Mouse (Mus musculus) kidney, embryonic 14.5 days (tissue): ENCODE measurements around the gene Camk2b. TPM values are rescaled to one million over a fixed set of nuclear protein-coding genes. Genes with fewer than 3 reads are reported as not detected.

ENCODE experiments used
- ATAC-seq: fragments of 200-750 bp; cut with Nextera tagmentation; 2 replicates; pipeline ENCODE4 v1.8.0; 2017; ENCODE audit warnings: moderate number of reproducible peaks, mild to moderate bottlenecking, moderate TSS enrichment, moderate library complexity; ENCODE audit not compliant: low FRiP score, low TSS enrichment
- H3K27ac ChIP-seq: fragments of 300-500 bp; sonication (generic); 2 replicates; pipeline ENCODE4 v1.5.1; 2014; ENCODE audit warnings: low read depth, mild to moderate bottlenecking, low read length, moderate library complexity, mixed read lengths
- H3K27me3 ChIP-seq: fragments of 300-500 bp; sonication (generic); 2 replicates; pipeline ENCODE4 v1.6.1; 2014; ENCODE audit warnings: mild to moderate bottlenecking, low read length; ENCODE audit not compliant: control insufficient read depth, insufficient read depth
- H3K36me3 ChIP-seq: fragments of 300-500 bp; sonication (generic); 2 replicates; pipeline ENCODE4 v1.6.1; 2014; ENCODE audit warnings: low read length, mixed read lengths; ENCODE audit not compliant: control insufficient read depth, insufficient read depth
- H3K4me1 ChIP-seq: fragments of 300-500 bp; sonication (generic); 2 replicates; pipeline ENCODE4 v1.6.1; 2014; ENCODE audit warnings: low read length, mixed read lengths; ENCODE audit not compliant: control insufficient read depth, insufficient read depth
- H3K4me2 ChIP-seq: fragments of 300-500 bp; sonication (generic); replicated peaks from 2 replicates; pipeline ENCODE4 v1.6.1; 2014; ENCODE audit warnings: low read depth, mild to moderate bottlenecking, low read length
- H3K4me3 ChIP-seq: fragments of 300-500 bp; sonication (generic); 2 replicates; pipeline ENCODE4 v1.5.1; 2014; ENCODE audit warnings: mild to moderate bottlenecking, low read length
- H3K9ac ChIP-seq: fragments of 300-500 bp; sonication (generic); 2 replicates; pipeline ENCODE4 v1.6.1; 2014; ENCODE audit warnings: low read depth, mild to moderate bottlenecking, low read length, moderate library complexity
- H3K9me3 ChIP-seq: fragments of 300-500 bp; sonication (generic); 2 replicates; pipeline ENCODE4 v1.6.1; 2016; ENCODE audit warnings: low read length; ENCODE audit not compliant: control insufficient read depth
- WGBS: fragments of 180-500 bp; shearing (Covaris S2); extraction: QIAGEN DNeasy Blood & Tissue Kit; methylation state at CpG from one replicate; pipeline ENCODE4 v1.1.7; 2014; 5-methylcytosine and 5-hydroxymethylcytosine counted together
- polyA plus RNA-seq: library from polyadenylated mRNA; unstranded; fragments of >200 nt; fragmentation: Nextera tagmentation; extraction: Ambion mirVana; gene quantifications from 2 replicates; pipeline ENCODE4 v1.2.1, GENCODE M21; 2014

Gene Camk2b
- polyA plus RNA-seq, 1 experiment from 2014 or later: 4.4 TPM

- no peak for ATAC-seq
Observed at GRCm38 (mm10) chr11:6075618-6076066, 9.5 kb upstream of the Camk2b start.

DNA sequence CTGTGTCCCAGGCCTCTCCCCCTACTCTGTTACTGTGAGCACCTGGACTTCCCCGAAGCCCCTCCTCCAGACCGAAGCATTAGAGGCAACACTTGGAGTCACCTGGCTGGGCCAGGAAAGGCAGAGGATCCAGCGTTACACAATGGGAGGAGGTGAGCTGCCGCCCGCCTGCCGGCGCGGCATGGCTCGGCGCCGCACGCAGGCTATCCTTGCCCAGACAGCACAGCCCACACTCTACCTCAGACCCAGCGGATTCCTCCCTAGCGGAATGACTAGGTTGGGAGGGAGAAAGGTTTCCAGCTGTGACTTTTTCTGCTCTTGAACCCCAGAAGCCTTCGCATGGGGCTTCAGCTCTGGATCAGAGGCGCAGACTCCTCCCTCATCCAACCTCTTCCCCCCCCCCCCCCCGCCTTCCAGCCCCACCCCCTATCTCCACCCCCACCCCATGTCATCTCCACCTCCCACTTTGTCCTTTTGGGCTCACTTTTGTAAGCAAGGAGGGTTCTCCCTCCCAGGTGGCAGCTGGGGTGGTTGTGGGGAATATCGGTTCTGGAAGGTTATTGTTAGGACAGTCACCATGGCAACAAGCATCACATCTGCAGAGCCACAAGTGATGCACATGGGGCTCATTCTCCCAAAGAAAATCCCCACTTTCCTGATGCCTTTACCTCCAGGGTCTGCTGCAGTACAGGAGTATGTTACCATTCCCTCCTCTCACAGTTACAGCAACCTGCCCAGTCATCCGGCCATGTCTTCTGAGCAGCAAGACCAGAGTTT lies 2.2 kb upstream of the Camk2b start:
- H3K9ac ChIP-seq: no peak overlapping the region
- 7% methylated on average over 18 of the region's 19 CpGs for WGBS
- no peaks in the 10 kb centered on the region for H3K9me3 ChIP-seq
- no peak for ATAC-seq
- H3K4me1 ChIP-seq: peaks cover 14% of the 10 kb centered on the region
- H3K4me3 ChIP-seq: peak overlapping the region; percentile 10; the same call in 1 of the 2 replicates
- no peak overlapping the region for H3K27ac ChIP-seq
- H3K27me3 ChIP-seq: peaks cover 56% of the 10 kb centered on the region
- peak overlapping the region; percentile 19; the same call in 1 of the 2 replicates for H3K4me2 ChIP-seq
- H3K36me3 ChIP-seq: no peaks in the 10 kb centered on the region

More at GRCm38 (mm10) chr11:6075618-6076066, 9.5 kb upstream of the Camk2b start:
- Histone ChIP-seq H3K4me1 (no peaks in the 10 kb centered on the region), H3K9me3 (no peaks in the 10 kb centered on the region), H3K36me3 (no peaks in the 10 kb centered on the region), H3K4me2 (no peak overlapping the region), H3K9ac (no peak overlapping the region), H3K27me3 (no peaks in the 10 kb centered on the region), H3K27ac (no peak overlapping the region), H3K4me3 (no peak overlapping the region)
- 78% methylated on average over 8 of the region's 8 CpGs for WGBS

GRCm38 (mm10) chr11:6067160-6067559 lies 998 bp upstream of the Camk2b start:
- 41% methylated on average over 9 of the region's 9 CpGs for WGBS
- no peak overlapping the region for H3K4me2 ChIP-seq
- no peak for ATAC-seq

GRCm38 (mm10) chr11:6065551-6066121 lies 526 bp downstream of the Camk2b start:
- peak overlapping the region; percentile 97 for H3K4me2 ChIP-seq
- H3K36me3 ChIP-seq: no peaks in the 10 kb centered on the region
- peak overlapping the region; percentile 47 for H3K9ac ChIP-seq
- peaks cover 14% of the 10 kb centered on the region for H3K4me1 ChIP-seq
- H3K27me3 ChIP-seq: peaks cover 60% of the 10 kb centered on the region
- peak overlapping the region; percentile 65 for H3K4me3 ChIP-seq
- under 1% methylated on average over 55 of the region's 95 CpGs for WGBS
- no peak overlapping the region for H3K27ac ChIP-seq
- H3K9me3 ChIP-seq: no peaks in the 10 kb centered on the region
- peak; percentile 42; the same call in 1 of the 2 replicates for ATAC-seq

More at GRCm38 (mm10) chr11:6067160-6067559, 998 bp upstream of the Camk2b start:
- Histone ChIP-seq H3K4me1 (peaks cover 14% of the 10 kb centered on the region), H3K4me3 (no peak overlapping the region), H3K9me3 (no peaks in the 10 kb centered on the region), H3K27ac (no peak overlapping the region), H3K36me3 (no peaks in the 10 kb centered on the region), H3K9ac (no peak overlapping the region), H3K27me3 (peaks cover 60% of the 10 kb centered on the region)

DNA sequence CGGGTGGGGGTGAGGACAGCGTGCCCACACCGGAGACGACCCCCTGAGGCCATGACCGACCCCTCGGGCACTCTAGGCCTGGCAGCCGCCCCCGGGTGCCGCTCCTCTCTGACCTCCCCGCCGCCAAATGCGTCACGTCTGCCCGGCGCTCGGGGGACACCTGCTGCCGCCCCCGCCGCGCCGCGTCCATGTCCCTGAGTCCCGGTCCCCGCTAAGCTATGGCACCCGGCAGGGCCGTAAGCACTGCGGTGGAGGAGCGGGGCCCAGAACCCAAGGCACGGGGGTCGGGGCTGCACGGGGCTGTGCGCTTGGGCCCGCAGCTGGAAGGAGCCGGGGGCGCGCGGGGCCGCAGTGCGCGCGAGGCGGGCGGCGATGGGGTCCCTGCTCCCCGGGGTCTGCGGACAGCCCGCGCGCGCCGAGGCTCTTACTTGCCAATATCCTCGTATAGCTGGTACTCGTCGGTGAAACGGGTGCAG lies 1.1 kb downstream of the Camk2b start:
- Histone ChIP-seq H3K4me3 (peak overlapping the region; percentile 65), H3K27ac (no peak overlapping the region), H3K36me3 (no peaks in the 10 kb centered on the region), H3K9ac (peak overlapping the region; percentile 47), H3K27me3 (peaks cover 60% of the 10 kb centered on the region), H3K4me2 (peak overlapping the region; percentile 97), H3K9me3 (no peaks in the 10 kb centered on the region), H3K4me1 (peaks cover 14% of the 10 kb centered on the region)
- WGBS: under 1% methylated on average over 54 of the region's 55 CpGs
- no peak for ATAC-seq

DNA sequence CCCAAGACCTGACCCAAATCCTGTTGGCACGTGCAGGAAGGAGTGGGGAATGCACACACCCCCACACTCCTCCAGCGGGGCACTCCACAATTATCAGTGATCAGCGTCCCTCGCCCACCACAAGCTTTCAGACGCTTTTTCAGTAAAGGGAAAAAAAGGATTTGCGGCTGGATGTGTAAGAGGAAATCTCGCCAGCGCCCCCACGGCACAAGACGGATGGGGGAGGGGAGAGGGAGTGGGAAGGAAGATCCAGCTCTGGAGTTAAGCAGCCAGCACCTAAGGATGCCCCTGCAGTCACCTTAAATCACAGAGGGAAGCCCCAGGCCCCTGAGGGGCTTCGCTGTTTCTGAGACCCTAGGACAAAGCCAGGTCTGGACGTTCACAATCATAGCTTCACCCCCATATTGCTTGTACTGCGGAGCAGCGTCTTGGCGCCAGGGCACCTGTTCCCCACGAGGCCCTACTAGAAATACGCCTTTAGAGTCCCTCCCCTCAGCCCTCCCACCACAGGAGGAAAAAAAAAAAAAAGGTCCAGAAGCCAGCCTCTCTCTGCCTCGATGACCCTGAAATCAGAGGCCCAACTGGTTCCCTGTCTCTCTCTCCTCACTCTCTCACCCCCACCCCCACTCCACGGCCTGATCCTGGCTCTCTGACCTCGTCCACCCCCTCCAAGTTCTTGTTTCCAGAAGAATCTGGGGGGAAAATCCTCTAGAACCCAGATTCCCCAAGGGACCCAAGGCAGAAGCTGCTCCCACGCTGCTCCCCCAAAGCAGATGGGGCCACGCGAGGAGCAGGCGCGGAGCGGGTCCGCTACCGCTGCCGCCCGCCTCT lies 1.7 kb downstream of the Camk2b start:
- Histone ChIP-seq H3K9ac (peak overlapping the region; percentile 47), H3K4me2 (peak overlapping the region; percentile 97), H3K27ac (no peak overlapping the region), H3K36me3 (no peaks in the 10 kb centered on the region), H3K4me1 (peaks cover 14% of the 10 kb centered on the region), H3K27me3 (peaks cover 60% of the 10 kb centered on the region), H3K9me3 (no peaks in the 10 kb centered on the region), H3K4me3 (peak overlapping the region; percentile 65)
- no peak for ATAC-seq
- 4% methylated on average over 25 of the region's 30 CpGs for WGBS

DNA sequence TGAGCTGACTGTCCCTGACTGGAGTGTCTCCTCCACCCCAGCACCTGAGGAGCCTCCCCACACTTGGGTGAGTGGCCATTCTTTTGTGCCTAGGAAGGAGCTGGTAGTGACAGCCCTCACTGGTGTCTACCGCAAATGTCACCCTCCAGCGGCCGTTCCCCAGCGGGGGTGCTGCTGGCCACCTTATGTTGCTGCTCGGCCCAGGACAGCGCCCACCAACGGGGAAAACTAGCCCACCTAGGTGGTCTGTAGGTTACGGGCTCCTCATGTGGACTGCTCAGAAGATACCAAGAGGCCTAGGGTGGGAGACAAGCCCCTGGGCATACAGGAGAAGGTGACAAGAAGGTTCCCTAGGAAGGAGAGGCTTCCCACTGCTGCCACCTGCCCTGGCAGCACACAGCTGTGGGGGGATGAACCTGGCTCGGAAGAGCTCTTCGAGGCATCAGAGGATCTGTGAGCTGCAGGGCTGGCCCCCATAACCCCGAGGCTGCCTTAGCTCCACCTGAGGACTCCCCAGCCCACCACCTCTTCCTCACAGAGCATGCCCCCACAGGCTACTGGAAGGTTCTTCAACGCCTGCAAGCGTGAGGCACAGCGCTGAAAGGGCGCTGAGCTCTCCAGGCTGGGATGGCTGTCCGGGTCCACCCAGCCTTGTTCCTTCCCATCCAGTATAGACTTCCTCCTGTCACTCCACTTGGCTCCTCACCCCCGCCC lies 2.5 kb downstream of the Camk2b start:
- 44% methylated on average over 17 of the region's 17 CpGs for WGBS
- no peak overlapping the region for H3K4me2 ChIP-seq
- peak overlapping the region; percentile 65; the same call in 1 of the 2 replicates for H3K4me3 ChIP-seq
- H3K9me3 ChIP-seq: no peaks in the 10 kb centered on the region
- ATAC-seq: no peak
- H3K4me1 ChIP-seq: peaks cover 14% of the 10 kb centered on the region
- peaks cover 57% of the 10 kb centered on the region for H3K27me3 ChIP-seq
- H3K36me3 ChIP-seq: no peaks in the 10 kb centered on the region
- no peak overlapping the region for H3K9ac ChIP-seq
- H3K27ac ChIP-seq: no peak overlapping the region

GRCm38 (mm10) chr11:6063065-6063464 lies 3.1 kb downstream of the Camk2b start:
- Histone ChIP-seq H3K27ac (no peak overlapping the region), H3K36me3 (no peaks in the 10 kb centered on the region), H3K4me3 (no peak overlapping the region), H3K4me2 (no peak overlapping the region), H3K9me3 (no peaks in the 10 kb centered on the region), H3K27me3 (peaks cover 51% of the 10 kb centered on the region), H3K9ac (no peak overlapping the region), H3K4me1 (peaks cover 13% of the 10 kb centered on the region)
- 87% methylated on average over 7 of the region's 7 CpGs for WGBS
- no peak for ATAC-seq
